Mouse (Mus musculus) erythroblast, embryonic 14.5 days (primary cell): ENCODE data around the gene Gm38394. TPM values are rescaled to one million over a fixed set of nuclear protein-coding genes. Genes with fewer than 3 reads are reported as not detected.
"Not testable (repeated sequence)": the region's sequence is repeated elsewhere in the genome, so short reads cannot be mapped to it uniquely, and the experiment has no call there.

Experiments
- H3K27me3 ChIP-seq: 2 replicates; pipeline ENCODE4 v1.6.1; 2012; ENCODE audit warnings: inconsistent platforms; ENCODE audit not compliant: control insufficient read depth
- H3K36me3 ChIP-seq: 2 replicates; pipeline ENCODE4 v1.6.1; 2012; ENCODE audit warnings: mild to moderate bottlenecking, inconsistent platforms; ENCODE audit not compliant: control insufficient read depth
- H3K4me1 ChIP-seq: 2 replicates; pipeline ENCODE4 v1.6.1; 2012; ENCODE audit warnings: inconsistent platforms; ENCODE audit not compliant: control insufficient read depth
- H3K4me3 ChIP-seq: replicated peaks from 2 replicates; pipeline ENCODE3; 2012; ENCODE audit warnings: moderate library complexity, mild to moderate bottlenecking, inconsistent platforms
- H3K9me3 ChIP-seq: 2 replicates; pipeline ENCODE4 v1.6.1; 2012; ENCODE audit warnings: low read length, inconsistent platforms, mixed read lengths; ENCODE audit not compliant: control insufficient read depth
- GATA1 ChIP-seq: IDR thresholded peaks from 2 replicates; pipeline ENCODE4 v1.6.1; 2012; ENCODE audit warnings: low read length, inconsistent platforms, mixed read lengths
- TAL1 ChIP-seq: IDR thresholded peaks from 3 replicates; pipeline ENCODE4 v1.6.1; 2012; ENCODE audit warnings: low read length, inconsistent platforms, mixed read lengths
- polyA plus RNA-seq: library from polyadenylated mRNA; stranded (reverse); fragments of >175 nt; gene quantifications from 2 replicates; pipeline ENCODE4 v1.2.3, GENCODE M21; 2012

Gm38394 gene
- polyA plus RNA-seq, result 0.02 and 0.04 TPM in 2 replicates

GRCm38 (mm10) chr1:133661203-133661933 is at the start of gene Gm38394:
TSS of gene Gm38394 (minus strand) at chr1:133661318.
- Histone ChIP-seq H3K9me3 (no peaks in the 10 kb centered on the region), H3K36me3 (peaks cover 36% of the 10 kb centered on the region), H3K4me1 (peaks cover 40% of the 10 kb centered on the region), H3K27me3 (no peaks in the 10 kb centered on the region), H3K4me3 (peak within 1 kb of the TSS; percentile 91)
- no peak for TF ChIP-seq TAL1
- TF ChIP-seq GATA1, result no peak

- peaks cover 12% of the 10 kb centered on the region for H3K4me1 ChIP-seq
- H3K4me3 ChIP-seq, result no peak overlapping the region
- TF ChIP-seq GATA1 (no peak), TAL1 (no peak)
- no peaks in the 10 kb centered on the region for H3K27me3 ChIP-seq
- no peaks in the 10 kb centered on the region for H3K9me3 ChIP-seq
- H3K36me3 ChIP-seq, result peaks cover 100% of the 10 kb centered on the region
Observed at GRCm38 (mm10) chr1:133710895-133711294, 49.8 kb upstream of the Gm38394 start.

DNA sequence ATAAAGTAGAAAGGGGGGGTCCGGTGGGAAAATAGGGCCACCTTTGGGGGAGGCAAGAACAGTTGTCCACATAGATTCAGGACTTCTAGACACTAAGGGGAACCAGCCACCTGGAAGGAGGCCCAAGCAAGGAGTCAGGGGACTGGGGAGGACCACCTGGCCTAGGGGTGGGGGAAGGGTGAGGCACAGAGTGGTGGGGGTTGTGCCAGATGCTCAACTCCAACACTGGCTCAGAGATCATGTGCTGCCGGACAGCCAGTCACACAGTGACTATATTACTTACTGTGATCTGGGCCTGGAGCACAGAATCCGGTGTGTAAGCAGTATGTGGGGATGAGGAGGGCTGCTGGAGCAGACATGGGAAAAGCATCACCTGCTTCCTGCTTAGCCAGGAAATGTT is 48.2 kb upstream of the Gm38394 start:
- no peak overlapping the region for H3K4me3 ChIP-seq
- TF ChIP-seq GATA1 (no peak), TAL1 (no peak)
- H3K36me3 ChIP-seq, result peaks cover 100% of the 10 kb centered on the region

GRCm38 (mm10) chr1:133701824-133702223 is 40.7 kb upstream of the Gm38394 start:
- H3K36me3 ChIP-seq, result peaks cover 89% of the 10 kb centered on the region

More for the DNA sequence above, 48.2 kb upstream of the Gm38394 start:
- no peaks in the 10 kb centered on the region for H3K27me3 ChIP-seq
- H3K9me3 ChIP-seq, result no peaks in the 10 kb centered on the region
- peaks cover 12% of the 10 kb centered on the region for H3K4me1 ChIP-seq

DNA sequence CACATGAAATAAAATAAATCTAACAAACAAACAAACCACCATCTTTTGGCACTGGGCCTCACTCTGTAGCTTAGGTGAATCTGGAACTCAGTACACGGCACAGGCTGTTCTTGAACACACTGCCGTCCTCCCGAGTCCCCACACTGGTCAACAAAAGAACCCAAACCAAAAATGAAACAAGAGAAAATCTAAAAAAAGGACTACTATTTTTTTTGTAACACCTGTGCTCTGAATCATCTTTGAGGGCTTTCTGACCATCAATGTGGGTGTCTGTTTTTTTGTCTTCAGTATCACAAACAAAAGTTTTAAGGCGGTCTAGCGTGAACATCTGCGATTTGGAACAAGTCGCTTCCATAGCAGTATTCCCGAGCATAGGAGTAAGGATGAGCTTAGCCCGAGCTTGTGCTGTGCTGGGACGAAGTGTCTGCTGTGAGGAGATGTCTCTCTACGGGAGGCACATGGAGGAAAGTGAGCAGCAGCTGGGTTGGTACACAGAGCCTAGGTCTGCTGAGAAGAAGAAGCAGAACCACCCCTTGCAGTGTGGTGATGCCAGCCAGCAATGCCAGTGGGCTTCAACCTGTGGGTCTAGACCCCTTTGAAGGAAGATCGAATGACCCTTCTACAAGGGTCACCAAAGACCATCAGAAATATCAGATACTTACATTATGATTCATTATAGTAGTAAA is 37.0 kb upstream of the Gm38394 start:
- Histone ChIP-seq H3K4me1 (peaks cover 5% of the 10 kb centered on the region), H3K36me3 (peaks cover 52% of the 10 kb centered on the region), H3K9me3 (no peaks in the 10 kb centered on the region), H3K27me3 (no peaks in the 10 kb centered on the region), H3K4me3 (no peak overlapping the region)
- TF ChIP-seq TAL1 (no peak), GATA1 (no peak)

More at GRCm38 (mm10) chr1:133701824-133702223, 40.7 kb upstream of the Gm38394 start:
- H3K4me3 ChIP-seq, H3K27me3 ChIP-seq, H3K4me1 ChIP-seq, H3K9me3 ChIP-seq: not testable (repeated sequence)

GRCm38 (mm10) chr1:133695901-133696300 is 34.8 kb upstream of the Gm38394 start:
- Histone ChIP-seq H3K27me3 (no peaks in the 10 kb centered on the region), H3K36me3 (peaks cover 33% of the 10 kb centered on the region), H3K4me1 (peaks cover 5% of the 10 kb centered on the region), H3K9me3 (no peaks in the 10 kb centered on the region), H3K4me3 (no peak overlapping the region)
- TF ChIP-seq TAL1 (no peak), GATA1 (no peak)

DNA sequence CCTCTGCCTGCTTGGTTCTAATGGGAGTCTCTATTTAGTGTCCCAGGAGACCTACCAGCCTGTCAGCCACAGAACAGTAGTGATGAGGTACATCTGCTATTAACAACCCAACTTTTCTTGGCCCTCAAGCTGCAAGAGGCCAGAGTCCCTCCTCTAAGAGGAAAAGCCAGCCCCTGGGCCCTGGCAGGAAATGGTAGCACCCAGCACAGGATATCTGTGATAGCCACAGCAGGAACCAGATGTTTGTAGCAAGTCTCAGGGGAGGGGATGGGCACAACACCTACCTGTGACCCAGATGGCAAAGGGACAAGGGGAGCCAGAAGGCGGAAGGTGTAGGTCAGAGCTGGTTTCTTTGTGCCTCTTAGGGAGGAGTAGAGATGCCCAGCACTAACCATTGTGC is 33.8 kb upstream of the Gm38394 start:
- Histone ChIP-seq H3K4me1 (peaks cover 5% of the 10 kb centered on the region), H3K36me3 (peaks cover 23% of the 10 kb centered on the region), H3K4me3 (no peak overlapping the region), H3K9me3 (no peaks in the 10 kb centered on the region), H3K27me3 (no peaks in the 10 kb centered on the region; the same call in 1 of the 2 replicates)
- TF ChIP-seq GATA1, result no peak
- TF ChIP-seq TAL1, result no peak

GRCm38 (mm10) chr1:133694301-133694700 is 33.2 kb upstream of the Gm38394 start:
- Histone ChIP-seq H3K36me3 (peaks cover 17% of the 10 kb centered on the region), H3K27me3 (no peaks in the 10 kb centered on the region; the same call in 1 of the 2 replicates)
- TF ChIP-seq TAL1 (no peak), GATA1 (no peak)

GRCm38 (mm10) chr1:133693536-133694114 is 32.5 kb upstream of the Gm38394 start:
- Histone ChIP-seq H3K4me1 (peaks cover 5% of the 10 kb centered on the region), H3K9me3 (no peaks in the 10 kb centered on the region), H3K36me3 (peaks cover 10% of the 10 kb centered on the region), H3K27me3 (no peaks in the 10 kb centered on the region; the same call in 1 of the 2 replicates), H3K4me3 (no peak overlapping the region)
- TF ChIP-seq TAL1, result no peak
- TF ChIP-seq GATA1, result no peak

More at GRCm38 (mm10) chr1:133694301-133694700, 33.2 kb upstream of the Gm38394 start:
- H3K4me3 ChIP-seq, result no peak overlapping the region
- H3K4me1 ChIP-seq, result peaks cover 5% of the 10 kb centered on the region
- no peaks in the 10 kb centered on the region for H3K9me3 ChIP-seq
